Mouse (Mus musculus): ENCODE data around the gene Prr12. TPM values are rescaled to one million over a fixed set of nuclear protein-coding genes. Genes with fewer than 3 reads are reported as not detected.
A peak's percentile ranks its signal among the peaks of the same experiment; 100 is the strongest.

Gene Prr12
- polyA plus RNA-seq, 1 experiment from 2014 or later: 1.7 TPM

- DNase-seq (no peak), ATAC-seq (no peak)
- H3K9me3 ChIP-seq (ENCODE audit: low read length): no peaks in the 10 kb centered on the region
- H3K4me2 ChIP-seq (ENCODE audit: low read depth, low read length): peak overlapping the region; percentile 94
- H3K27ac ChIP-seq (ENCODE audit: low read depth): peak overlapping the region; percentile 96
- peaks cover 27% of the 10 kb centered on the region for H3K36me3 ChIP-seq (replicated peaks; ENCODE audit: insufficient read depth, low read length)
- H3K27me3 ChIP-seq (ENCODE audit: insufficient read depth, low read length): no peaks in the 10 kb centered on the region
- WGBS (ENCODE audit: insufficient replicate concordance): 2% methylated on average over 35 of the region's 38 CpGs
- H3K4me3 ChIP-seq (ENCODE audit: low read depth, low read length): peak overlapping the region; percentile 93
- TF ChIP-seq CTCF (IDR thresholded peaks at IDR 0.05; ENCODE audit: low read depth) (no peak), EP300 (IDR thresholded peaks at IDR 0.05; ENCODE audit: low read depth) (no peak)
- peak overlapping the region; percentile 77 for H3K9ac ChIP-seq (replicated peaks)
- H3K4me1 ChIP-seq (ENCODE audit: insufficient read depth): peaks cover 29% of the 10 kb centered on the region
These were observed 360 bp downstream of the Prr12 start for GRCm38 (mm10) chr7:45052181-45052861.

DNA sequence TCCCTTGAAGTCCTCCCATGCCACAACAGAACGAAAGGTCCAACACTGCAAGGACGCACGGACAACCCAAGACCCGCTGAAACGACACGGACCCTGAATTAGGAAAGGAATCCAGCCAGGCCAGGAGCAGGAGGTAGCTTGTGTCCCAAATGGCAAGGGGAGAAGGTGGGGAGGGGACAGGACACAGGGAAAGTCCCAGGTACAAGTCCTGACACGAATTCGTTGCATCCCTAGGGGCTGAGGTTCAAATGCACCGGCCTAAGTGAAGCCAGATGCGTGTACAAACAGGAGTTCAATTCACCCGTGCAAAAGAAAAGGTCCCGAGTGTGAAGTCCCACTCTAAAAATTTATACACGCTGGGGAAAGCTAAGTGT is 1.1 kb downstream of the Prr12 start:
- H3K27ac ChIP-seq (ENCODE audit: low read depth): no peak overlapping the region
- no peak for TF ChIP-seq EP300 (IDR thresholded peaks at IDR 0.05; ENCODE audit: low read depth)
- TF ChIP-seq CTCF (IDR thresholded peaks at IDR 0.05; ENCODE audit: low read depth): no peak
- peak overlapping the region; percentile 77 for H3K9ac ChIP-seq (replicated peaks)
- peaks cover 29% of the 10 kb centered on the region for H3K4me1 ChIP-seq (ENCODE audit: insufficient read depth)
- H3K9me3 ChIP-seq (ENCODE audit: low read length): no peaks in the 10 kb centered on the region
- WGBS (ENCODE audit: insufficient replicate concordance): 18% methylated on average over 13 of the region's 13 CpGs
- H3K4me3 ChIP-seq (ENCODE audit: low read depth, low read length): peak overlapping the region; percentile 93
- no peak for DNase-seq
- H3K4me2 ChIP-seq (ENCODE audit: low read depth, low read length): peak overlapping the region; percentile 94
- peaks cover 34% of the 10 kb centered on the region for H3K36me3 ChIP-seq (replicated peaks; ENCODE audit: insufficient read depth, low read length)
- H3K27me3 ChIP-seq (ENCODE audit: insufficient read depth, low read length): no peaks in the 10 kb centered on the region
- ATAC-seq: no peak

GRCm38 (mm10) chr7:45050945-45051600 is 1.6 kb downstream of the Prr12 start:
- peak overlapping the region; percentile 77; the same call in 1 of the 2 replicates for H3K9ac ChIP-seq (replicated peaks)
- H3K27me3 ChIP-seq (ENCODE audit: insufficient read depth, low read length): no peaks in the 10 kb centered on the region
- WGBS (ENCODE audit: insufficient replicate concordance): 29% methylated on average over 16 of the region's 16 CpGs
- no peak overlapping the region for H3K4me3 ChIP-seq (ENCODE audit: low read depth, low read length)
- H3K4me1 ChIP-seq (ENCODE audit: insufficient read depth): peaks cover 29% of the 10 kb centered on the region
- no peak for TF ChIP-seq EP300 (IDR thresholded peaks at IDR 0.05; ENCODE audit: low read depth)
- peaks cover 34% of the 10 kb centered on the region for H3K36me3 ChIP-seq (replicated peaks; ENCODE audit: insufficient read depth, low read length)
- ATAC-seq (no peak), DNase-seq (peak; percentile 74)
- H3K9me3 ChIP-seq (ENCODE audit: low read length): no peaks in the 10 kb centered on the region
- no peak overlapping the region for H3K27ac ChIP-seq (ENCODE audit: low read depth)
- peak overlapping the region; percentile 94 for H3K4me2 ChIP-seq (ENCODE audit: low read depth, low read length)

- Histone ChIP-seq H3K4me2 (ENCODE audit: low read depth, low read length) (no peak overlapping the region), H3K4me1 (ENCODE audit: insufficient read depth) (peaks cover 23% of the 10 kb centered on the region), H3K27ac (ENCODE audit: low read depth) (no peak overlapping the region), H3K9me3 (ENCODE audit: low read length) (no peaks in the 10 kb centered on the region), H3K9ac (replicated peaks) (no peak overlapping the region), H3K27me3 (ENCODE audit: insufficient read depth, low read length) (no peaks in the 10 kb centered on the region), H3K4me3 (ENCODE audit: low read depth, low read length) (no peak overlapping the region), H3K36me3 (replicated peaks; ENCODE audit: insufficient read depth, low read length) (peaks cover 39% of the 10 kb centered on the region)
- ATAC-seq: no peak
- TF ChIP-seq CTCF (IDR thresholded peaks at IDR 0.05; ENCODE audit: low read depth) (no peak), EP300 (IDR thresholded peaks at IDR 0.05; ENCODE audit: low read depth) (no peak)
- no peak for DNase-seq
- 89% methylated on average over 23 of the region's 23 CpGs for WGBS (ENCODE audit: insufficient replicate concordance)
These were observed 3.6 kb downstream of the Prr12 start for GRCm38 (mm10) chr7:45048923-45049657.

DNA sequence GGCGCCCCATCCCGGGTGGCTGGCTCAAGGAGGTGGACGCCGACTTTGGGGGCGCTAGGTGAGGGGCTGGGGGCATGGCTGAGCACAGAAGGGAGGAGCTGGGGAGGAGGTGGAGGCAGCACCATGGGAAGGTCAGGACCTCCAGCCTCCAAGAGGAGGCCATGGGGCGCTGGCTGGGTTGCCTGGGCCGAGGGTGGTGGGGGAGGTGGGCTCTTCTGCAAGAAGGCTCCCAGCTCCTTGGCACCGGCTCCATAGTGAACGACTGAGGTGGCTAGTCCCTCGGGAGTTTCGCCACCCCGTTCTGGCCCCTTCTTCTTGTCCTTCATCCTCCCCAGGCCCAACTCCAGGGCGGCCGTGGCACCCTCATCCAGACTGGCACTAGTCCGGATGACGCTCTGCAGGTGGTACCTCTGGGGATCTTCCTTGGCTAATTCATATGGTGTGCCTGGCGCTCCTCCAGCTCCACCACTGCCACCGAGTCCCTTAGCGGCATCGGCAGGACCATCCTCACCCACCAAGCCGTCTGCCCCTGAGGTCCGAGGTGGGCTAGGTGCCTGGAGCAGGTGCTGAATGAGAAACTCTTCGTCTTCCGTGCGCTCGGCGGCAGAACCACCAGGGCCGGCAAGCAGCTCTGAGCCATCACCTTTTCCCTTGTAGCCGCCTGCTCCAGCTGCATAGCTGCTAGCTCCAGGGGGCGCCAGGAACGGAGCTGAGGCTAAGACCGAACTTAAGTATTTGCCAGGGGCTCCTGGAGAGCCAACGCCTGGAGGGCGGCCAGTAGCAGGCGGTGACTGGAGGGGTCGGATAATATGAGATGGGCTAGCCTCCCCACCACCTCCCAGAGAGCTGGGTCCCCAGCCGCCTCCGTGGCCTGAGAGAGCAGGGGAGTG is 4.4 kb downstream of the Prr12 start:
- Histone ChIP-seq H3K9ac (replicated peaks) (no peak overlapping the region), H3K4me2 (ENCODE audit: low read depth, low read length) (no peak overlapping the region), H3K4me1 (ENCODE audit: insufficient read depth) (peaks cover 17% of the 10 kb centered on the region), H3K27me3 (ENCODE audit: insufficient read depth, low read length) (no peaks in the 10 kb centered on the region), H3K36me3 (replicated peaks; ENCODE audit: insufficient read depth, low read length) (peaks cover 41% of the 10 kb centered on the region), H3K9me3 (ENCODE audit: low read length) (no peaks in the 10 kb centered on the region), H3K4me3 (ENCODE audit: low read depth, low read length) (no peak overlapping the region), H3K27ac (ENCODE audit: low read depth) (no peak overlapping the region)
- DNase-seq (no peak), ATAC-seq (no peak)
- WGBS (ENCODE audit: insufficient replicate concordance): 90% methylated on average over 38 of the region's 38 CpGs
- TF ChIP-seq EP300 (IDR thresholded peaks at IDR 0.05; ENCODE audit: low read depth): no peak
- TF ChIP-seq CTCF (IDR thresholded peaks at IDR 0.05; ENCODE audit: low read depth): no peak

Data from liver, postnatal 0 days (tissue).